ENCODE assay signal across 21 mouse cellular contexts in the genomic region with DNA sequence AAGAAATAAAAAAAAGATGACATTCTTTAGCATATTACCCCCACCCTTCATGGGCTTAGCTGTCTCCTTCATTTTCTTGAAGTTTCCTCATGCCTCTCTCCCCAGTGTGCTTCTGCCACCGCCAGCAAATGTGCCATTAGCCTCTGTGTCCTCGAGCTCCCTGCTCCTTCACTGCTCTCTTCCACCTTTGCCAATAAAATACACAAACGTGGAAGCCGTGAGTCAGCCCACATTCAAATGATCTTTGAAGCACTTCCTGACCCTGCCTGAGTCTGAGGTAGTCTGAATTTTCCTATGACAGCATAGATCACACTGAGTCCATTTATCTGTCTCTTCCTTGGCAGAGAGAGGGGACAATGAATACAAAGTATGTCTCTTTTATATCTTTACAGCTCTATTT.
"Had no signal": no experiment of that assay in that cellular context is flagged by ENCODE, and none has a peak within 500 bp of the region (broad histone marks: within the 10 kb centered on the region; RNA-seq: fewer than 3 reads in every experiment).

No protein-coding gene starts in this region.

- H3K4me3 ChIP-seq: kidney, embryonic 15.5 days; limb, embryonic 12.5 days; limb, embryonic 15.5 days; liver, embryonic 15.5 days; lung, embryonic 15.5 days; midbrain, embryonic 13.5 days; neural tube, embryonic 12.5 days; neural tube, embryonic 15.5 days had no signal

- DNase-seq: kidney, adult 11 months; kidney, adult 8-10 months; kidney, postnatal 10 days; kidney, postnatal 36 days; left cerebral cortex, postnatal 4 days; lung, postnatal 14 days; right cerebral cortex, adult 18-20 months; right cerebral cortex, postnatal 14 days; right cerebral cortex, postnatal 4 days; thymus, adult 18-20 months; thymus, postnatal 4 days had no signal

- H3K27me3 ChIP-seq: kidney, embryonic 15.5 days; limb, embryonic 12.5 days; limb, embryonic 15.5 days; lung, embryonic 15.5 days; midbrain, embryonic 13.5 days; neural tube, embryonic 12.5 days; neural tube, embryonic 15.5 days had no signal

- H3K36me3 ChIP-seq: kidney, embryonic 15.5 days; limb, embryonic 12.5 days; limb, embryonic 15.5 days; liver, embryonic 15.5 days; lung, embryonic 15.5 days; midbrain, embryonic 13.5 days; neural tube, embryonic 12.5 days; neural tube, embryonic 15.5 days had no signal

- H3K27ac ChIP-seq: kidney, embryonic 15.5 days; limb, embryonic 12.5 days; limb, embryonic 15.5 days; liver, embryonic 15.5 days; lung, embryonic 15.5 days; macrophage; midbrain, embryonic 13.5 days; neural tube, embryonic 12.5 days; neural tube, embryonic 15.5 days; stomach, postnatal 0 days had no signal
